Mouse (Mus musculus) layer of hippocampus, adult 9-10 months (tissue): ENCODE measurements around the gene Rps6kb2.

ENCODE experiments used
- DNase-seq: peaks from one replicate; pipeline ENCODE4 v3.0.0; 2022; ENCODE audit warnings: low spot score

Rps6kb2 gene

GRCm38 (mm10) chr19:4154437-4155222, 8.5 kb downstream of the Rps6kb2 start:
- DNase-seq: no peak

- no peak for DNase-seq
Measured at GRCm38 (mm10) chr19:4153232-4153654, 9.9 kb downstream of the Rps6kb2 start, which contains the start of gene Ptprcap. Ptprcap (plus strand) TSS chr19:4153604.

- DNase-seq: no peak
Measured at GRCm38 (mm10) chr19:4152445-4153231, 10.5 kb downstream of the Rps6kb2 start.

- DNase-seq: no peak
Measured at GRCm38 (mm10) chr19:4151898-4152297, 11.3 kb downstream of the Rps6kb2 start.

- DNase-seq: no peak
Measured at GRCm38 (mm10) chr19:4151488-4151860, 11.7 kb downstream of the Rps6kb2 start.

GRCm38 (mm10) chr19:4150567-4151487, 12.3 kb downstream of the Rps6kb2 start:
- no peak for DNase-seq

GRCm38 (mm10) chr19:4149764-4150461, 13.2 kb downstream of the Rps6kb2 start:
- no peak for DNase-seq

GRCm38 (mm10) chr19:4149283-4149682, 13.9 kb downstream of the Rps6kb2 start:
- DNase-seq: no peak

GRCm38 (mm10) chr19:4148819-4149218, 14.3 kb downstream of the Rps6kb2 start:
- no peak for DNase-seq

GRCm38 (mm10) chr19:4148491-4148806, 14.7 kb downstream of the Rps6kb2 start, which contains the start of gene Coro1b:
Coro1b (plus strand) TSS chr19:4148619.
- peak; percentile 82 for DNase-seq

GRCm38 (mm10) chr19:4147782-4148490, 15.2 kb downstream of the Rps6kb2 start:
- DNase-seq: no peak

- DNase-seq: no peak
Measured at GRCm38 (mm10) chr19:4147022-4147405, 16.1 kb downstream of the Rps6kb2 start.

GRCm38 (mm10) chr19:4146366-4147021, 16.7 kb downstream of the Rps6kb2 start:
- no peak for DNase-seq

GRCm38 (mm10) chr19:4145936-4146335, 17.2 kb downstream of the Rps6kb2 start:
- no peak for DNase-seq

GRCm38 (mm10) chr19:4144550-4145498, 18.3 kb downstream of the Rps6kb2 start:
- DNase-seq: no peak

GRCm38 (mm10) chr19:4143759-4144268, 19.3 kb downstream of the Rps6kb2 start, which contains the start of gene Cabp4:
Cabp4 (minus strand) TSS chr19:4144033.
- DNase-seq: no peak

GRCm38 (mm10) chr19:4142416-4143173, 20.6 kb downstream of the Rps6kb2 start:
- no peak for DNase-seq

- no peak for DNase-seq
Measured at GRCm38 (mm10) chr19:4140147-4140546, 23.0 kb downstream of the Rps6kb2 start.
